Mouse (Mus musculus) CH12.LX (cell line): ENCODE results near the gene Rnaseh1. TPM values are rescaled to one million over a fixed set of nuclear protein-coding genes. Genes with fewer than 3 reads are reported as not detected.

Source experiments
- DNase-seq: peaks from one replicate; pipeline ENCODE4 v3.0.0-alpha.2; 2013; ENCODE audit errors: extremely low read depth
- H3K27ac ChIP-seq: 2 replicates; pipeline ENCODE4 v1.5.1; 2012; ENCODE audit warnings: low read depth, mild to moderate bottlenecking, control low read depth, moderate library complexity; ENCODE audit not compliant: insufficient read depth
- H3K27me3 ChIP-seq: replicated peaks from 2 replicates; pipeline ENCODE3; 2012; ENCODE audit warnings: inconsistent platforms
- H3K36me3 ChIP-seq, 2 experiments: replicated peaks in 1 of 2; 2 replicates each; pipeline versions ENCODE3 to v1.6.1; 2012; ENCODE audit warnings: inconsistent platforms in 1 of 2, low read length in 1 of 2, mild to moderate bottlenecking in 1 of 2, mixed read lengths in 1 of 2, moderate library complexity in 1 of 2; ENCODE audit not compliant: control insufficient read depth in 1 of 2, insufficient read depth in 1 of 2
- H3K4me1 ChIP-seq, 2 experiments: 2 replicates each; pipeline ENCODE4 v1.6.1; 2012; ENCODE audit warnings: inconsistent platforms in 1 of 2, moderate library complexity in 1 of 2; ENCODE audit not compliant: insufficient read depth in 2 of 2, control insufficient read depth in 1 of 2
- H3K4me2 ChIP-seq: 2 replicates; pipeline ENCODE4 v1.6.1; 2012; ENCODE audit warnings: low read depth, mild to moderate bottlenecking, control low read depth; ENCODE audit not compliant: poor library complexity, insufficient read depth, severe bottlenecking
- H3K4me3 ChIP-seq, 3 experiments: fragments of 150-350 bp in 1 of 3; sonication (generic) in 1 of 3; replicated peaks in 1 of 3; 2 replicates each; pipeline versions ENCODE3 to v1.5.1; 2011 to 2012; ENCODE audit warnings: low read depth in 2 of 3, low read length in 2 of 3, mild to moderate bottlenecking in 2 of 3, moderate library complexity in 2 of 3, control low read depth in 1 of 3, improper control_type of control experiment in 1 of 3, inconsistent platforms in 1 of 3, mixed read lengths in 1 of 3; ENCODE audit not compliant: poor library complexity in 1 of 3
- H3K79me2 ChIP-seq: replicated peaks from 2 replicates; pipeline ENCODE4 v1.6.1; 2012; ENCODE audit warnings: mild to moderate bottlenecking, moderate library complexity; ENCODE audit not compliant: control insufficient read depth, poor library complexity, insufficient read depth, severe bottlenecking; ENCODE audit errors: extremely low read depth
- H3K9ac ChIP-seq: 2 replicates; pipeline ENCODE4 v1.6.1; 2012; ENCODE audit warnings: low read depth, mild to moderate bottlenecking, control low read depth, moderate library complexity; ENCODE audit not compliant: insufficient read depth
- H3K9me3 ChIP-seq: replicated peaks from 2 replicates; pipeline ENCODE3; 2012; ENCODE audit warnings: low read length, inconsistent platforms, mixed read lengths
- BHLHE40 ChIP-seq: IDR thresholded peaks from 2 replicates; pipeline ENCODE4 v1.6.1; 2011; ENCODE audit warnings: mild to moderate bottlenecking, low read depth, low read length, improper control_type of control experiment
- E2F4 ChIP-seq: IDR thresholded peaks from 2 replicates; pipeline ENCODE4 v1.6.1; 2011; ENCODE audit warnings: low read depth, low read length, improper control_type of control experiment; ENCODE audit not compliant: insufficient replicate concordance
- ELF1 ChIP-seq: IDR thresholded peaks from 2 replicates; pipeline ENCODE4 v1.6.1; 2014; ENCODE audit warnings: low read depth, mild to moderate bottlenecking, inconsistent platforms, low read length, improper control_type of control experiment
- EP300 ChIP-seq: IDR thresholded peaks from 2 replicates; pipeline ENCODE4 v1.6.1; 2011; ENCODE audit warnings: low read length, improper control_type of control experiment
- ETS1 ChIP-seq: conservative IDR thresholded peaks from 2 replicates; pipeline ENCODE4 v1.6.1; 2012; ENCODE audit warnings: low read depth, mild to moderate bottlenecking, inconsistent platforms, low read length, improper control_type of control experiment, moderate library complexity
- HCFC1 ChIP-seq: IDR thresholded peaks from 2 replicates; pipeline ENCODE4 v1.6.1; 2012; ENCODE audit warnings: low read depth, mild to moderate bottlenecking, inconsistent platforms, low read length, improper control_type of control experiment
- JUN ChIP-seq: IDR thresholded peaks from 2 replicates; pipeline ENCODE4 v1.6.1; 2011; ENCODE audit warnings: low read depth, mild to moderate bottlenecking, low read length, improper control_type of control experiment, moderate library complexity; ENCODE audit not compliant: insufficient read depth
- JUND ChIP-seq: conservative IDR thresholded peaks from 2 replicates; pipeline ENCODE4 v1.6.1; 2011; ENCODE audit warnings: low read depth, low read length, improper control_type of control experiment
- MEF2A ChIP-seq: IDR thresholded peaks from 2 replicates; pipeline ENCODE4 v1.6.1; 2014; ENCODE audit warnings: low read depth, mild to moderate bottlenecking, inconsistent platforms, low read length, improper control_type of control experiment, borderline replicate concordance
- MXI1 ChIP-seq: IDR thresholded peaks from 2 replicates; pipeline ENCODE4 v1.6.1; 2011; ENCODE audit warnings: mild to moderate bottlenecking, low read depth, low read length, improper control_type of control experiment
- NELFE ChIP-seq: IDR thresholded peaks from 2 replicates; pipeline ENCODE4 v1.6.1; 2011; ENCODE audit warnings: low read depth, low read length, improper control_type of control experiment
- NRF1 ChIP-seq: IDR thresholded peaks from 2 replicates; pipeline ENCODE4 v1.6.1; 2014; ENCODE audit warnings: low read depth, mild to moderate bottlenecking, inconsistent platforms, low read length, improper control_type of control experiment, moderate library complexity
- PAX5 ChIP-seq: IDR thresholded peaks from 2 replicates; pipeline ENCODE4 v1.6.1; 2012; ENCODE audit warnings: low read length, inconsistent platforms, mixed read lengths
- POLR2A ChIP-seq: IDR thresholded peaks from 2 replicates; pipeline ENCODE4 v1.6.1; 2011; ENCODE audit warnings: low read depth, mild to moderate bottlenecking, improper control_type of control experiment, low read length
- POLR2AphosphoS2 ChIP-seq: IDR thresholded peaks from 2 replicates; pipeline ENCODE4 v1.6.1; 2011; ENCODE audit warnings: low read depth, low read length, improper control_type of control experiment
- RCOR1 ChIP-seq: conservative IDR thresholded peaks from 2 replicates; pipeline ENCODE4 v1.6.1; 2012; ENCODE audit warnings: low read depth, mild to moderate bottlenecking, inconsistent platforms, low read length, improper control_type of control experiment
- SIN3A ChIP-seq: IDR thresholded peaks from 2 replicates; pipeline ENCODE4 v1.6.1; 2012; ENCODE audit warnings: low read length, improper control_type of control experiment, inconsistent platforms
- TBP ChIP-seq: conservative IDR thresholded peaks from 2 replicates; pipeline ENCODE4 v1.6.1; 2011; ENCODE audit warnings: low read depth, low read length, improper control_type of control experiment
- TCF12 ChIP-seq: IDR thresholded peaks from 2 replicates; pipeline ENCODE4 v1.6.1; 2014; ENCODE audit warnings: low read depth, mild to moderate bottlenecking, inconsistent platforms, low read length, improper control_type of control experiment
- UBTF ChIP-seq: IDR thresholded peaks from 2 replicates; pipeline ENCODE4 v1.6.1; 2012; ENCODE audit warnings: low read depth, mild to moderate bottlenecking, inconsistent platforms, low read length, improper control_type of control experiment, moderate library complexity
- USF1 ChIP-seq: IDR thresholded peaks from 2 replicates; pipeline ENCODE4 v1.6.1; 2014; ENCODE audit warnings: low read depth, mild to moderate bottlenecking, inconsistent platforms, low read length, improper control_type of control experiment
- ZC3H11A ChIP-seq: IDR thresholded peaks from 2 replicates; pipeline ENCODE4 v1.6.1; 2012; ENCODE audit warnings: low read depth, mild to moderate bottlenecking, inconsistent platforms, low read length, improper control_type of control experiment
- ZKSCAN1 ChIP-seq: IDR thresholded peaks from 2 replicates; pipeline ENCODE4 v1.6.1; 2012; ENCODE audit warnings: low read depth, inconsistent platforms, low read length, improper control_type of control experiment, borderline replicate concordance
- ZMIZ1 ChIP-seq: IDR thresholded peaks from 2 replicates; pipeline ENCODE4 v1.6.1; 2012; ENCODE audit warnings: low read depth, mild to moderate bottlenecking, inconsistent platforms, low read length, improper control_type of control experiment
- ZNF384 ChIP-seq: IDR thresholded peaks from 2 replicates; pipeline ENCODE4 v1.6.1; 2012; ENCODE audit warnings: low read depth, low read length, improper control_type of control experiment, inconsistent platforms
- dilution Hi-C: fragments of 300-500 bp; cut with MboI; formaldehyde crosslinking; loops from 2 replicates; pipeline ENCODE4 v1.14.3; 2020; ENCODE audit warnings: low sequenced_read_pairs; ENCODE audit not compliant: extremely low pct_unique_long_range_greater_than_20kb, extremely low pct_ligation_motif_present
- in situ Hi-C: fragments of 300-500 bp; cut with MboI; formaldehyde crosslinking; loops from 3 replicates; pipeline ENCODE4 v1.14.3; 2019; ENCODE audit warnings: low sequenced_read_pairs, low pct_ligation_motif_present, low pct_unique_long_range_greater_than_20kb, mixed read lengths
- polyA plus RNA-seq: library from polyadenylated mRNA; unstranded; fragments of >175 nt; gene quantifications from 2 replicates; pipeline ENCODE4 v1.2.1, GENCODE M21; 2012; ENCODE audit warnings: low read depth; ENCODE audit not compliant: insufficient read length
- total RNA-seq, 2 experiments: library from RNA; depleted of rRNA; stranded (reverse); fragments of 300-350 nt in 1 of 2; fragments of >200 nt in 1 of 2; gene quantifications; 2 replicates each; pipeline ENCODE4 v1.2.3; 2012 to 2014

Rnaseh1 gene
- total and polyA plus RNA-seq, 3 experiments: 31.1 to 33.8 (median 33.4) TPM

DNA sequence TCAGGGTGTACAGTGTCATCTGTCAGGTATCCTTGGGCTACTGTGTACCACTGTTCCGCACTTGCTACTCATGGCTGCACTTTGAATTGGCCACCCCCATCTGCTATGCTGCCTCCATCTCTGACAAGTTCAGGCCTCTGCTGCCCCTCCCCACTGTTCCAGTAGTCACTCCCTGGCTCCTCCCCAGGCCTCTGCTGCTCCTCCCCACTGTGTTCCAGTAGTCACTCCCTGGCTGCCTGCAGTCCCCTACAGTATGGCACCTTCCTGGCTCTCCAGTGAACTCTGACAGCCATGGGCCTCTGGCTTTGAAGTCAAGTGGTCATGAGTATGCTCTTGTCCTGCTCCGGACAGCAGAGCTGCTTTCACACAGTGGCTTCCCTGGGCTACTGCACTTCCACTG lies 44.8 kb downstream of the Rnaseh1 start:
- no peak for TF ChIP-seq BHLHE40
- TF ChIP-seq TBP: no peak
- H3K79me2 ChIP-seq: no peaks in the 10 kb centered on the region
- no peaks in the 10 kb centered on the region for H3K27me3 ChIP-seq
- dilution Hi-C loops: no loop called here
- in situ Hi-C loops: no loop called here
- no peak overlapping the region for H3K4me3 ChIP-seq
- no peak for DNase-seq
- no peak overlapping the region for H3K27ac ChIP-seq
- no peak overlapping the region for H3K9ac ChIP-seq
- peaks cover 71 to 97% of the 10 kb centered on the region in 2 experiments for H3K36me3 ChIP-seq
- H3K4me1 ChIP-seq: no peaks in the 10 kb centered on the region
- no peaks in the 10 kb centered on the region for H3K9me3 ChIP-seq
- H3K4me2 ChIP-seq: no peak overlapping the region

DNA sequence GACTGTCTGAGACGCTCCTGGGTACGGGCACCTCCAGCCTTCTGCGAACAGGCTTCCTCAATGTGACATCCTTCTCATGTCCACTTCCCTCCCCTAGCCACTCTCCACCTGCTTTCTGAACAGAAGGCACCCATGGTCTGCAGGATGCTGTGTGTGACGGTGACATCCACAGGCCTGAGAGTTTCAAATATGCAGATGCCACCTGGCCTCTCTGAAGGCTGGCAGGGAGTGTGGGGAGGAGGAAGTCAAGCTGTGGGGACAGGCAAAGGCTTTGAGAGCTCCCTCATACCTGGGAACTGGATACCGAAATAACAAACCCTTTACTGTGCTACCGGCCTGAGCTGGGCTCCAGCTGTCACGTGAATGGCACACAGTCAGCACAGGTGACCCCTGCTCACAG lies 45.4 kb downstream of the Rnaseh1 start:
- Histone ChIP-seq H3K9ac (no peak overlapping the region), H3K4me2 (no peak overlapping the region), H3K27ac (no peak overlapping the region), H3K79me2 (no peaks in the 10 kb centered on the region), H3K9me3 (no peaks in the 10 kb centered on the region), H3K27me3 (no peaks in the 10 kb centered on the region), H3K4me3 (no peak overlapping the region), H3K4me1 (no peaks in the 10 kb centered on the region), H3K36me3 (peaks cover 68 to 92% of the 10 kb centered on the region in 2 experiments)
- in situ Hi-C loops: no loop called here
- TF ChIP-seq ETS1: no peak
- no peak for TF ChIP-seq HCFC1
- no peak for TF ChIP-seq NELFE
- TF ChIP-seq MEF2A: no peak
- no peak for TF ChIP-seq SIN3A
- no peak for TF ChIP-seq TCF12
- TF ChIP-seq ELF1: no peak
- no peak for TF ChIP-seq NRF1
- no peak for TF ChIP-seq USF1
- TF ChIP-seq ZKSCAN1: no peak
- DNase-seq: no peak
- dilution Hi-C loops: no loop called here

DNA sequence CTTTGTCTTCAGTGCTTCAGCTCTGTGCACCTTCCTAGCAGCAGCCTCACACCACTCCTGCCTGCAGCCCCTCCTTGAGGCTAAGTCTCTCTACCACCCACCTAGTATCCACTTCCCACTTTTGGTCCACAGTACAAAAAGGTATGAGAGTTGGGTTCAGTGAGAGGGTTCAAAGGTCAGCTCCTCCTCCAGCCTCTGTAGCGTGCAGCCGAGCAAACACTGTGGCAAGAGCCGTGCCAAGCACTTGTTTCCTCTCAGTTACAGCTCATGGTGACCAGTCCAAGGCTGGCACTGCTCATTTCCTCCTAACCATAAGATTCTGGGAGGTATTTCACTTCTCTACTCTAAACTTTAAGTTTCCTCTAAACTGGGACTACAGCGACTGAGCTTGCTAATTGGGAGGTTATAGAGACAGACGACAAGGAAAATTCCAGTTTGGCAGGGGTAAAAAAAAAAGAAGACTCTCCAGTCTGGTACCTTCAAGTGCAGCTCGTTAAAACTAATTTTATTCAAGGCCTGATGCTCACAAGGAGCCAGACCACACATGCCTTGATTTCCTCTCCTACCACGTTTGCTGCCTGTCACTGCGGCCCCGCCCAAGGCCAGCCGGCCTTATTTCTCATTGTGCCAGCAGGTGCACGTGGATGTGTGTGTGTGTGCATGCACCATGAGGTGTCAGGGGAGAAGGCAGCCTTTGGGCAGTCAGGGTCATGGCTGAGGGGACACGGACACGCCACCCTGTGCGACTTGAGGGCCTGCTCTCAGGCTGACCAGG lies 48.6 kb downstream of the Rnaseh1 start:
- H3K36me3 ChIP-seq: peaks cover 44 to 83% of the 10 kb centered on the region in 2 experiments
- peaks cover under 1 to 30% of the 10 kb centered on the region in 2 experiments; a peak in 2 of 4 replicates for H3K4me1 ChIP-seq
- no peaks in the 10 kb centered on the region for H3K9me3 ChIP-seq
- no peak for DNase-seq
- no peak overlapping the region for H3K9ac ChIP-seq
- dilution Hi-C loops (no loop called here), in situ Hi-C loops (no loop called here)
- H3K4me2 ChIP-seq: no peak overlapping the region
- TF ChIP-seq ZC3H11A: no peak
- TF ChIP-seq TCF12: no peak
- no peak for TF ChIP-seq EP300
- TF ChIP-seq POLR2A: no peak
- no peak for TF ChIP-seq ZNF384
- no peak for TF ChIP-seq HCFC1
- TF ChIP-seq JUN: no peak
- no peak for TF ChIP-seq MXI1
- TF ChIP-seq ZMIZ1: no peak
- no peak for TF ChIP-seq JUND
- TF ChIP-seq UBTF: no peak
- TF ChIP-seq POLR2AphosphoS2: no peak
- no peak for TF ChIP-seq TBP
- no peak for TF ChIP-seq E2F4
- TF ChIP-seq PAX5: no peak
- no peak for TF ChIP-seq ZKSCAN1
- TF ChIP-seq RCOR1: no peak
- no peak overlapping the region for H3K27ac ChIP-seq
- H3K4me3 ChIP-seq: no peak overlapping the region
- H3K79me2 ChIP-seq: no peaks in the 10 kb centered on the region
- no peaks in the 10 kb centered on the region for H3K27me3 ChIP-seq
